Mouse (Mus musculus) liver, postnatal 0 days (tissue): Measurements from ENCODE around the gene Glb1.

ENCODE experiments used
- CTCF ChIP-seq: sonication (generic); IDR thresholded peaks from 2 replicates; pipeline ENCODE4 v1.5.1; 2016; ENCODE audit warnings: antibody characterized with exemption, low read depth
- EP300 ChIP-seq: IDR thresholded peaks from 2 replicates; pipeline ENCODE4 v1.6.1; 2016; ENCODE audit warnings: antibody characterized with exemption, low read depth, mild to moderate bottlenecking

DNA sequence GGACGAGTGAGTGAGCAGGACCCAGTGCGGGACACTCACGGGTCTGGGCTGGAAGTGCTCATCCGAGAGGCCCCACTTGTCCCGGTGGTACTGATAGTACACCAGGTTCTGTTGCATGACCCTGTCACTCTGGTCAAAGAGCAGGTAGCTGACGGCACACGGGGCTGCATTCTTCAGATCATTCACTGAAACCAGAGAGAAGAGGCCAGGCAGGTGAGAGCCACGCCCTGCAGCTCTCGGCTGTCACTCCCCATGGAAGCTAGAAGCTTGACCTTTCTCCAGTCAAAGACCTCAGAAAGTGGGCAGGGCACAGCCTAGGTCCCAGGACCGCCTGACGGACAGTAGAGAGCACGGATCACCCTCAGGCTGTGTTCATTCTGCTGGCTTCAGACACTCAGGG lies 21.0 kb upstream of the Glb1 start:
- TF ChIP-seq EP300 (no peak), CTCF (no peak)
